Mouse (Mus musculus): ENCODE data around the gene Fem1a. TPM values are rescaled to one million over a fixed set of nuclear protein-coding genes. Genes with fewer than 3 reads are reported as not detected.

Fem1a gene
- polyA plus RNA-seq, 1 experiment, result 14.4 TPM

DNA sequence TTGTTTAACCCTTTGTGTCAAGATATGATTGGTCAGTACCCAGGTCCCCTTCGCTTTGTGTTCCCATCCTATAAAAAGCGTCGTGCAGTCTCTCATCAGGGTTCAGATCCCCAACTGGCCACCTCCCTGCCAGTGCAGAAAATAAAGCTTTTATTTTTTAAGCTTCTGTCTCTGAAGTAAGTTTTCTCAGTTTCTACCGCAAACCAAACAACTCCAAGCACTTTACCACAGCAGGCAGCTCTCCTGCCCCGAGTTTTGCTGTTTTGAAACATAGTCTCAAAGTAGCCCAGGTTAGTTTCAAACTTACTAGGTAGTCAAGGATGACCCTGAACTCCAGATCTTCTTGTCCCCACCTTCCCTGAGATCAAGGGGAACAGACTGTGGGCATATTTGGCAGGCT, 21.7 kb downstream of the Fem1a start:
- no peak for DNase-seq (ENCODE audit: low spot score)

GRCm38 (mm10) chr17:56279481-56280155, 23.0 kb downstream of the Fem1a start:
- peak; percentile 26 for DNase-seq (ENCODE audit: low spot score)

GRCm38 (mm10) chr17:56281193-56281592, 24.6 kb downstream of the Fem1a start:
- no peak for DNase-seq (ENCODE audit: low spot score)

- no peak for DNase-seq (ENCODE audit: low spot score)
These were observed 26.2 kb downstream of the Fem1a start for GRCm38 (mm10) chr17:56282802-56283201.

DNA sequence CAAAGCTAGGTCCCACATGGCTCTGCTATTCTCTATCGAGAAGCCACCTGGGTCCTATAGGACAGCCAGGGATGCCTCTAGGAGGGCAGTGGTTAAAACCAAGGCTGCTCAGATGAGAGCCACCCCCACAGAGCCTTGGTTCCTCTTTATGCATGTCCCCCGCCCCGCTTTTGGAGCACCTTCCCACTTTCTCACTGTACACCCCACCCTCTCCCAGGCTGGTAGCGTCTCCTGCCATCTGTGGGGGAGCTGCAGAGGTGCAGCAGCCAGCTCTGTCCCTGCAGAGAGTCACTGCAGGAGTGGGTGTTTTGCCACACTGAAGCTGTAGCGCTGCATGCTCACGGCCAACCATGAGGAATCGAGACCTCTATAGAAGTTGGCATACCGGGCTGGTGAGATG, 26.7 kb downstream of the Fem1a start:
- DNase-seq (ENCODE audit: low spot score), result no peak

GRCm38 (mm10) chr17:56285995-56286394, 29.4 kb downstream of the Fem1a start:
- peak; percentile 24 for DNase-seq (ENCODE audit: low spot score)

DNA sequence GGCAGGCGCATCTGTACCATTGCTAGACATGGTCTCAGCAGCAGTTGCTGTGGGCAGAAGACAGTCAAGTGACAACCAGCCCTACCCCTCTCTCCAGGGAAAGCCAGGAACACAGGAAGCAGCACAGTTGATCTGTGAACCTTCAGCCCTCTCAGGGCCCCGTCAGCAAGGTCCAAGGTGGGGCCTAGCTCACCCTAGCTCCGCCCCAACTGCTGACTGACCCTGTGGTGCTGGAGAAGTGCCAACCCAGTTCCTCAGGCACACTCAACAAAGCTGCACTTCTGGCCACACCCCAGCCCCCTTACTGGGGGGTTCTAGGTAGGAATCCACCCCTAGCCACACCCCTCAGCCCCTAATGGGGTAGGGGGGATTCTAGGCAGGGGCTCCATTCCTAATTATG, 31.2 kb downstream of the Fem1a start:
- peak; percentile 34 for DNase-seq (ENCODE audit: low spot score)

GRCm38 (mm10) chr17:56288866-56289265, 32.3 kb downstream of the Fem1a start:
- DNase-seq (ENCODE audit: low spot score), result no peak

GRCm38 (mm10) chr17:56289371-56290331, 33.0 kb downstream of the Fem1a start:
- peak; percentile 29 for DNase-seq (ENCODE audit: low spot score)

DNA sequence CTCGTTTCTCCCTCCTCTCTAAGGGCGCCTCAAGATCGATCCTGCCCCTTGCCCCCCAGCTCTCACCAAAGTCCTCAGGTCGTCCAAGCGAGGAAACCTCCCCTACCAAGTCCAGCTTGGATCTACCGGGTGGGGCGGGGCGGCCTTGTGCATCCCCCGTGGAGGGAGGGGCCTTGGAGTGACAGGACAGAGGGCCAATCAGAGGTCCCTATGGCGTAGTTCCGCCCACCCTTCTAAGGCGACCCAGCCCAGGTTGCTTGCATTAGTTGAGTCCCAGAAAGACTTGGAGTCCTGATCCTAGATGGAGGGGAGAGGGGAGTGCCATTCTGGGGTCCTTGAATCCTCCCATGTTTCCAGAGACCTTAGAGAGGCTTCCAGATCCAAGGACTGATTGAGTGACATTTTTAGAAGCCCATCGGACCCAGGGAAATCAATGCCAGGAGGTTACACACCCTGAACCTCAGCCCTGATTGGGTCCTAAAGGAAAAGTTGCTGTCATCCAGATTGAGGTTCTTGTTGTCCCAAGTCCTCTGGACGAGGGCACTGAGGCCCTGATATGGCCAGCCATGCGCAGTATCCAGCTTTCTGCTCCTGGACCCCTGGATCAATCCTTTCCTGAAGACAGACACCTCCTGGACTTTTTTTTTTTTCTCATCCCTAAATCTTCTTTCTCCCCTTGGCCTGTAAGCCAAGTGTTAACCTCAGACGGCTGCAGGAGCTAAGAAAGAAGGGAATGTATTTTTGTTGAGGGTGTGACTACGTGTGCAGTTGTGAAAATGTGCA, 34.0 kb downstream of the Fem1a start:
- DNase-seq (ENCODE audit: low spot score), result peak; percentile 97

DNA sequence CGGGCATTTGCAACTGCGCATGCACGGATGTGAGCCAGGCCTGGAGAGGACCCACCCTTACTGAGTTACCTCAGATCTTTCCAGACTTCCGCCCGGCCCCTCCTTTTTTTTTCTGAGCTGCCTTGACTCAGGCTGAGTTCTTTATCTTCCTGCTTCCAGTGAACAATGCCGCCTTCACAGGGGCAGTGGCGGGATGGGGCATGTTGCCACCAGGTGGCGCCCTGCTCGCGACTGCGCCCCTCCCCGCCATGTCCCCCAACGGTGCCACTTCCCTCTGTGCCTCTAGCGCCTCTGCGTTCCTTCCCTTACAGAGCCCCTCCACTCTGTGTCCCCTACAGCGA, 34.5 kb downstream of the Fem1a start:
- DNase-seq (ENCODE audit: low spot score), result peak; percentile 79

GRCm38 (mm10) chr17:56291826-56292475, 35.3 kb downstream of the Fem1a start:
- DNase-seq (ENCODE audit: low spot score), result no peak

DNA sequence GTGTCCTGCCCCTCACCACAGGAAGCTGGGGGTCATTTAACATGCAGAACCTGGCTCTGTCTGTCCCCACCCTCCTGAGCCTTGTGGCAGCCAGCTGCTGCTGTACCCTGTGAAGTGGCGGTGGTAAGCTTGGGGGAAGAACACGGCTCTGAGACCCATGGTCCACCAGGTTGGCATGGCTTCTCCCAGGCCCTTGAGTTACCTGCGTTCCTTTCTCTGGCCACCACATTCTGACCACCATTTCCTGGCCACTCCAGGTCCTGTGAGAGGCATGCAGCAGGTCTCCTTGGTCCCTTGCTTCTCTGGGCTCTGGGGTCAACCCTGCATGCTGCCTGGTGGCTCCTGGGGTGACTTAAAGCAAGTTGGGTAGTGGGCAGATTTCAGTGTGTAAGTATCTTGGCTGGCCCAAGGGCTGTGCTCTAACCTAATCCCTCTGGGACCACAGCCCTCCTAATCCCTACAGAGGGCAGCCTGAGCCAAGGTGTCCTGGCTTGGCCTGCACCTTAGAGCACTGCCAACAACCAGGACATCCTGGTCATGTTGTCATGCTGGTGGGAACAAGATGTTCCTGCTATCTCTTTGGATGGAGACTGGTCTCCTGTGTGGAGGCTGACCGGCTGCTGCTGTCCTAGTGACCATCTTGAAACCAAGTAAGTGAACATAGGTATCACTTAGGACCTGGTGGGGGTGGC, 36.1 kb downstream of the Fem1a start, which contains the start of gene Plin3:
TSS of gene Plin3 (minus strand) at position 343 of the 692 bp plus-strand sequence.
- DNase-seq (ENCODE audit: low spot score), result no peak

DNA sequence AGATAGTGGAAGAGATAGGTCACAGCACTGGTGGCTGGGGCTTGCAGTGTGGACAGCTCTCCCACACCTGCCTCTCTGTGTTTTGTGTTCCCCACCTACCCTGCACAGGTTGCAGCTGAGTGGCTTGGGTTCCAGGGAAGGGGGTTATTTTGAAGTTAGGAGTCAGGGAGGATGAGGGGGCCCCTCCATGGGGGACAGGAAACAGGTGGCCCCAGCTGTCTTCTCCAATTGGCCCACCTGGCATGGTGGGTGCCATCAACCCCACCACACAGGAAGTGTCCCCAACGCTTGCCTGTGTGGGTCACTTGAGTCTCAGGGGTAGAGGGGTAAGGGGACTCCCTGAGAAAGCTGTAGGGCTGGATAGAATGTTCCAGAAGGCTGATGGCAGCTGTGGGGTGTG, 36.7 kb downstream of the Fem1a start:
- no peak for DNase-seq (ENCODE audit: low spot score)

GRCm38 (mm10) chr17:56294241-56294640, 37.6 kb downstream of the Fem1a start:
- DNase-seq (ENCODE audit: low spot score), result no peak

DNA sequence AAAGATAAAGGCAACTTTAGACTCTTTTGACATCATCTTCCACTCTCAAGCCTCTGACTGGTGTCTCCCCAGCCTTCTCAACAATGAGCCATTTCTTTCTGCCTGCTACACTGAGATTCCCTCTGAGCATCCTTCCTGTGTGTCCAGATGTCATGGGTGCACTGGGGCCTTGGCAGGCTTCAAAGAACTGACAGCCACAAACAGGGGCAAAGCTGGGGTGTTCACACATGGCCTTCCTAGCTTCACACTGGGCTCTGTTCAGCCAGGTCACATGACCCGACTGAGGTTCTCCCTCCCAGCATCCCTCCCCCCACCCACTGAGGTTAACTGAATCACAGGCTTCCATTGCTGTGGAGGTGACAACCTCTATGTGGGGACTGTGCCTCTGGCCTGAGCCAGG, 39.6 kb downstream of the Fem1a start:
- DNase-seq (ENCODE audit: low spot score), result no peak

- no peak for DNase-seq (ENCODE audit: low spot score)
These were observed 41.6 kb downstream of the Fem1a start for GRCm38 (mm10) chr17:56298238-56298637.

GRCm38 (mm10) chr17:56300186-56300585, 43.6 kb downstream of the Fem1a start, which contains the start of gene Arrdc5:
Gene Arrdc5, minus strand, starts transcription at chr17:56300286.
- DNase-seq (ENCODE audit: low spot score), result no peak

DNA sequence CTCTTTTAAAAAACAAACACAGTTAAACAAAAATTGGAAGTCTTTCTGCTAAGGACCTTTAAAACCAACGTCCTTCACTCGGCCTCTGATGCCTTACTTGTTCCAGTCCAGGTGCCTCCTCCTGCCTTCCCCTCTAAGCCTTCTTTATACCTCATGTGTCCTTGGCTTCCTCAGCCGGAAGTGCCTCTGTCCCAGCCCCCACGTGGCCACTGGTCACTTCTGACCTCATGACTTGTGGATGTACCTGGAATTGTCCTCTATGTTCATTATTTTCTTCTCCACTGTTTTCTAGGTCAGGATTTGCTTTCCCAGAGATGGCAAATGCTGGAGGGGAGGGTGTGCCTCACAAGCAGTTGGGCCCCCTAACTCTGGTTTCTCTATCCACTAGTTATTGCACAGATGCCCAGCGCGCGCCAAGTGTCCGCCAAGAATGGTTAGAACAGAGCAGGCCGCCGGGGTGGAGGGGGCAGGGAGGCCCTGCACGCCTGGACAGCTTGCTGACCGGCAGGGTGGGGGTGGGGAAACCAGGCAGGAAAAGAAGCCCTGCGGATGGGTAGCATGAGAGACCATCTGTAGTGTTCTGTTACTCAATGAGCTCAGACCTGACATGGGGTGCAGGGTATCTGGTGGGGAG, 45.9 kb downstream of the Fem1a start:
- DNase-seq (ENCODE audit: low spot score), result no peak

DNA sequence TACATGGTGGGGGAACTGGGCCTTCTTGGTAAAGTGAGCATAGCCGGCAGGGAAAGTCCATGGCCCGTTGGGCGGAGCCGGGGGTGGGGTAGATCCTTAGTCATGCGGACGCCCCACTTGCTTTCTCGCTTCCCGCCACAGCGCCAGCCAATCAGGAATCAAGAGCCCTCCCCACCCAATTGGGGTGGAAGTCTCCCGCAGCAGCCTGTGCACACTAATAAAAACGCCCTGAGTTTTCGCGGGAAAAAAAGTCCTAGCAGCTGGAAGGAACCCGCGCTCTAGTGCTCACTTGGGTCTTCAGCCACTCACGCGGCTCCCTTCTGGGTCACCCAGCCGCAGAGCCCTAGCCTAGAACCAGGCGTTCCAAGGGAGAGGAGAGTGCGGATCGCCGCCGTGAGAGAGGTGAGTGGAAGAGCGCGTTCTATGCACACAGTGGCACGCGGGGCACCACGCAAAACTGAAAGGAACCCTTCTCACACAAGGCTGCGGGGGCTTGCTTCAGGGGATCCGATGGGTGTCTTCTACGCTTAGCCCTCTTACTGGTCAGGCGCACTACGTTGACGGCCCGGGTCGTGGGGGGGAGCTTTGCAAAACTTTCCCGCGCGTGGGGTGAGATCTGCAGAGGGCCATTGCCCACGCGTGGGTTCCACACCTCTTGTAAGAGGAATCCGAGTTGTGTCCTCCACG, 46.7 kb downstream of the Fem1a start, which contains the start of gene Uhrf1:
TSS of gene Uhrf1 (plus strand) at position 162 of the 687 bp plus-strand sequence.
- DNase-seq (ENCODE audit: low spot score), result no peak

Measured in urinary bladder, adult 2 months (tissue).